Mouse (Mus musculus) limb, embryonic 10.5 days (tissue): ENCODE measurements around the gene Orai3. TPM values are rescaled to one million over a fixed set of nuclear protein-coding genes. Genes with fewer than 3 reads are reported as not detected.
A peak's percentile ranks its signal among the peaks of the same experiment; 100 is the strongest.
"Not testable (repeated sequence)": the region's sequence is repeated elsewhere in the genome, so short reads cannot be mapped to it uniquely, and the experiment has no call there.

Experiments used
- DNase-seq: peaks from one replicate; pipeline ENCODE4 v3.0.0-alpha.2; 2017; ENCODE audit warnings: low spot score
- H3K27ac ChIP-seq: fragments of 300-500 bp; sonication (generic); 2 replicates; pipeline ENCODE4 v1.5.1; 2016; ENCODE audit warnings: mild to moderate bottlenecking
- H3K27me3 ChIP-seq: fragments of 300-500 bp; sonication (generic); 2 replicates; pipeline ENCODE4 v1.6.1; 2016; ENCODE audit warnings: low read depth, mild to moderate bottlenecking; ENCODE audit not compliant: poor library complexity, severe bottlenecking
- H3K36me3 ChIP-seq: fragments of 300-500 bp; sonication (generic); 2 replicates; pipeline ENCODE4 v1.6.1; 2016; ENCODE audit warnings: mild to moderate bottlenecking, moderate library complexity
- H3K4me1 ChIP-seq: fragments of 300-500 bp; sonication (generic); 2 replicates; pipeline ENCODE4 v1.6.1; 2016
- H3K4me3 ChIP-seq: fragments of 300-500 bp; sonication (generic); 2 replicates; pipeline ENCODE4 v1.5.1; 2016; ENCODE audit warnings: mild to moderate bottlenecking, moderate library complexity
- H3K9me3 ChIP-seq: fragments of 300-500 bp; sonication (generic); replicated peaks from 2 replicates; pipeline ENCODE4 v1.6.1; 2016; ENCODE audit warnings: mild to moderate bottlenecking
- WGBS: fragments of 180-500 bp; shearing (Covaris S2); methylation state at CpG from one replicate; pipeline ENCODE4 v1.1.7; 2016; 5-methylcytosine and 5-hydroxymethylcytosine counted together
- polyA plus RNA-seq: library from polyadenylated mRNA; unstranded; fragments of >200 nt; fragmentation: Nextera tagmentation; extraction: Ambion mirVana; gene quantifications from 2 replicates; pipeline ENCODE4 v1.2.1, GENCODE M21; 2016

Orai3 gene
- polyA plus RNA-seq, 1 experiment from 2014 or later: 16.0 TPM

DNA sequence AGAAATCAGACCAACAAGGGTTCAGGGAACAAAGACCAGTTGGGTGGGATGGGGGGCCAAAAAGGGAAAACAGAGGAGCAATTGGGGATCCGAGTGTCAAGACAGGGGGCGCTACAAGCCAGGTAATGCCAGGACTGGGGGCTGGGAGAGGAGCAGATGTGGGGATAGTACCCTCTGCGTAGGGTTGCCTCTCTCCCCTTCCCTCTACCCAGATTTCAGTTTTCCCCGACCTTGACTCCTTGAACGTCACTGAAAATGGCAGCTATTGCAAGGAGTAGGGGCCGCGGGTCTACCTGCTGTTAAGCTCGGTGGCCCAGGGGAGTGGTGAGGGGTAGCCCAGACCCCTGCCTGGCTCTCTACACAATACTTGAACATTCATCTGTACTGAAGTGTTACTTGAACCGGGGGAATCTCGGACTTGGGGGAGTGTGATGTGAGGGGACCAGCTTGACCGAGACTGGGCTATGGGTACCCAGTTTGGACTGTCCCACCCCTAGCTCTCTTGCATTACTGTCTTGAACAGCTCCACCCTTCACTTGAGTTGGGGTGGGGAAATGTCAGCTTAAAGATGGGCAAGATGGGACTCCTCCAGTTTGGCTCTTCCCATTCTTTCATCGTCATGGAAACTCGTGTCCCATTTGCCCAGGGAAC lies 1.1 kb upstream of the Orai3 start:
- WGBS: 53% methylated on average over 13 of the region's 13 CpGs
- DNase-seq: no peak
- H3K4me3 ChIP-seq: peak overlapping the region; percentile 76
- peaks cover 55% of the 10 kb centered on the region for H3K36me3 ChIP-seq
- H3K9me3 ChIP-seq: no peaks in the 10 kb centered on the region
- H3K27me3 ChIP-seq: no peaks in the 10 kb centered on the region
- peak overlapping the region; percentile 95; the same call in 1 of the 2 replicates for H3K27ac ChIP-seq
- peaks cover 39% of the 10 kb centered on the region for H3K4me1 ChIP-seq

DNA sequence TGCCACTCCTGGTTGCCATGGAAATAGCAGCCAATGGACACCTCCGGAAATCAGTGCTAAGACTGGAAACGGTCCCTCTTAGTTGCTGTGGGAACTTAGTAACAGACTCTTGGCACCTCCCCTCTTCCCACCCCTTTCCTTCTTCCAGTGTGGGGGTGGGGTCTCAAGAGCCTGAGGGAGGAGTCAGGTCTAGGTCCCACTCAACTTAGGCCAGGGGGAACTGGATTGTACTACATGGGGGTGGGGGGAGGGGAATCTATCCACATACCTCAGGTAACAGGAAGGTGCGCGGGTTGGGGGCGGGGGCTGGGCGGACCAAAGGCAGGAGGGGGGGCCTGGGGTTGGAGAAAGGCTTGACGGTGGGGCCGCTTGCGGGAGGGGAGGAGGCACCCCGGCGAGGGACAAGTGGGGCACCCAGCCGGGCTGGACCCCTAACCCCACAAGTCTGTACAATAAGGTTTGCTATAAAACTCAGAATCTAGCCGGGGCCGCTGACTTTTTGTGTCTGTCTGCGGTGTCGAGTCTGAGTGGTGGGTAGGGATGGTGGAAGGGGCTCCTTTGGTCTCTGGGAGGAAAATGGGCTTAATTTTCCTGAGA lies 520 bp upstream of the Orai3 start:
- Histone ChIP-seq H3K36me3 (peaks cover 55% of the 10 kb centered on the region), H3K27ac (peak overlapping the region; percentile 95), H3K4me1 (peaks cover 44% of the 10 kb centered on the region), H3K9me3 (no peaks in the 10 kb centered on the region), H3K4me3 (peak overlapping the region; percentile 76), H3K27me3 (no peaks in the 10 kb centered on the region)
- DNase-seq: peak; percentile 87
- WGBS: 1% methylated on average over 16 of the region's 16 CpGs

DNA sequence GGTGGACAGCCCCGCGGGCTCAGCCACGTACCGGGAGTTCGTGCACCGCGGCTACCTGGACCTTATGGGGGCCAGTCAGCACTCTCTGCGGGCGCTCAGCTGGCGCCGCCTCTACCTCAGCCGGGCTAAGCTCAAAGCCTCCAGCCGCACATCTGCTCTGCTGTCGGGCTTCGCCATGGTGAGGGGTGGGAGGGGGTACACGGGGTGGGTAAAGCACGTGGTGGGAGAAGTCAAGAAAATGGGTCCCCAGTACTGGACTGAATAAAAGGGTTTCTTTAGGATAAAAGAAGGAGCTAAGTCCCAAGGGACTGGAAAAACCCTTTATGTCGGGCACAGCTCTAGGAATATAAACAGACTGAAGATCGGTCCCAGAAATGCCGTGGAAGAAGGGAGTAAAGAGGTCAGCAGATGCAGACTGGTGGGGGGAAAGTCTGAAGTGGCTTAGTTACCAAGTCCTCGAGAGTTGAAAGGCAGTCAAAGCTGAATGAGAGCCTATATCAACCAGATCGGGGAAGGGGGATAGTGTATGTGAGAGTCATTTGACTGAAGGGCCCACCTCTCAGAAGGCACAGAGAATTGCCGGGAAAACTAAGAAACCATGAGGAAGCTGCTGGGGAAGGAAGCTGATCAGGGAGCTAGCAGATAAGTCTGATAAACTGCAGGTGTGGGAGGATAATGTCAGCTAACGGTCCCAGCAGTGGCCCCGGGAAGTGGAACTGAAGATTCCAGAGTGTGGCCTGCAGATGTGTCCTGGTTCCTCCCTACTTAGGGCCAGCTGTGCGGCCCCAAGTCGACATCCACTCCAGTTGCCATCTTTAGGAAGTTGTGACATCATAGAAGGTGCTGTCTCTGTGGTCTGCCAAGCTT lies 657 bp downstream of the Orai3 start:
- Histone ChIP-seq H3K9me3 (no peaks in the 10 kb centered on the region), H3K27me3 (no peaks in the 10 kb centered on the region), H3K4me1 (peaks cover 45% of the 10 kb centered on the region), H3K27ac (peak overlapping the region; percentile 95), H3K4me3 (peak overlapping the region; percentile 76), H3K36me3 (peaks cover 47% of the 10 kb centered on the region)
- peak; percentile 53 for DNase-seq
- WGBS: 5% methylated on average over 27 of the region's 27 CpGs

DNA sequence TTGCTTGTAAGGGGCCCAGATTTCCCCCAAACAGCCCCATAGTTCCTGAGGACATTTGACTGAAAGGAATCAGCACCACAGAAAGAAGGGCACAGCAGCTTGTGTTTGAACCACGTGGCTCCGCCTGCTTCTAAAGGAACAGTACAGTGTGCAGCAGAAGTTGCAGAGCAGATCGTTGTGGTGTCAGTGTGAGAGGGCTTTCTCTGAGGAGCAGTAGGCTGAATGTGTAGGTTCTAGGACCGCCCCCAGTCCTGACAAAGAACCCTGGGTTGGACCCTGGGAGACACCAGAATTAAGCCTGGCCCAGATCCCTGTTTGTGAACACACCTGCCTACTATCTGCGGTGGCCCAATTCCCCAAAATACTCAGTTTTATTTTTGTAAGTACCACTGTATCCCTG lies 1.6 kb downstream of the Orai3 start:
- peaks cover 45% of the 10 kb centered on the region for H3K4me1 ChIP-seq
- H3K9me3 ChIP-seq: no peaks in the 10 kb centered on the region
- peaks cover 37% of the 10 kb centered on the region for H3K36me3 ChIP-seq
- no peaks in the 10 kb centered on the region for H3K27me3 ChIP-seq
- H3K27ac ChIP-seq: 0 out of 2 replicates have a peak overlapping the region, but pooled peaks have one; percentile 95
- no peak for DNase-seq
- 80% methylated on average over 5 of the region's 5 CpGs for WGBS
- H3K4me3 ChIP-seq: peak overlapping the region; percentile 76; the same call in 1 of the 2 replicates

DNA sequence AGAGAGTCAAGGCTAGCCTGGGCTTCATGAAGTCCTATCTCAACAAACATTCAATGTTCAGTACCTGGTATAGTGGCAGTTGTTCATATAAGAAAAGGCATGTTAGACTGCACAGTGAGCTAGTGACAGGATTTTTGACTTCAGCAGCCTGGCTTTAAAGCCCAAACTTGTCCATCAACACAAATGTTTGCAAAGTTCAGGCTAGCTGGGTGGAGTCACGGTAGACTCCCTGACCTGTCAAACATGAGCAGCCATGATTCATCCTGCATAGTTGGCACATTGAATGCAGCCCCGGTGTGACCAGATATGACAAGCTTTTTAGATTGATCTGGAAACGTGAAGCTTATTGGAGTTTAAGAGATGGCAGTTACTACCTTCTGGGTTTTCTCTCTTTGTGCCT lies 2.5 kb downstream of the Orai3 start:
- Histone ChIP-seq H3K36me3 (peaks cover 29% of the 10 kb centered on the region), H3K4me3 (no peak overlapping the region), H3K27ac (no peak overlapping the region), H3K9me3 (no peaks in the 10 kb centered on the region), H3K4me1 (peaks cover 45% of the 10 kb centered on the region), H3K27me3 (no peaks in the 10 kb centered on the region)
- no peak for DNase-seq
- WGBS: 89% methylated on average over 3 of the region's 3 CpGs

DNA sequence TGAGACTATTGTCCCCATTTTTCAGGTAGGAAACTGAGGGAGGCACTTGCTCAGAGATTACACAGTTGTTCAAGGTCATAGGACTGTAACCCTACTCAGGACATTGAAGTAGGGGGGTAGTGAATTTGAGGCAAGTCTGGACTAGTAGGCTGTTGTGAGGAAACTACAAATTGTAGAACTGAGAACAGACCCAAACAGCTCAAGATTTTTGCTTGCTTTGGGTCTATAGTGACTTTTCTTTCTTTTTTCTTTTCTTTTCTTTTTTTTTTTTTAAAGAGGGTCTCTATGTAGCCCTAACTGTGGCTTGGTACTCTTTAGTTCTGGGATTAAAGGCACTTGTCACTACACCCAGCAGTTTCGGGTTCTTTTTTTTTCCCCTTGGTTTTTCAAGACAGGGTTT lies 2.9 kb downstream of the Orai3 start:
- 97% methylated on average over 1 of the region's 1 CpGs for WGBS
- no peak overlapping the region for H3K4me3 ChIP-seq
- H3K27me3 ChIP-seq: no peaks in the 10 kb centered on the region
- H3K9me3 ChIP-seq: no peaks in the 10 kb centered on the region
- H3K36me3 ChIP-seq: peaks cover 26% of the 10 kb centered on the region
- no peak for DNase-seq
- H3K4me1 ChIP-seq: peaks cover 47% of the 10 kb centered on the region
- no peak overlapping the region for H3K27ac ChIP-seq

DNA sequence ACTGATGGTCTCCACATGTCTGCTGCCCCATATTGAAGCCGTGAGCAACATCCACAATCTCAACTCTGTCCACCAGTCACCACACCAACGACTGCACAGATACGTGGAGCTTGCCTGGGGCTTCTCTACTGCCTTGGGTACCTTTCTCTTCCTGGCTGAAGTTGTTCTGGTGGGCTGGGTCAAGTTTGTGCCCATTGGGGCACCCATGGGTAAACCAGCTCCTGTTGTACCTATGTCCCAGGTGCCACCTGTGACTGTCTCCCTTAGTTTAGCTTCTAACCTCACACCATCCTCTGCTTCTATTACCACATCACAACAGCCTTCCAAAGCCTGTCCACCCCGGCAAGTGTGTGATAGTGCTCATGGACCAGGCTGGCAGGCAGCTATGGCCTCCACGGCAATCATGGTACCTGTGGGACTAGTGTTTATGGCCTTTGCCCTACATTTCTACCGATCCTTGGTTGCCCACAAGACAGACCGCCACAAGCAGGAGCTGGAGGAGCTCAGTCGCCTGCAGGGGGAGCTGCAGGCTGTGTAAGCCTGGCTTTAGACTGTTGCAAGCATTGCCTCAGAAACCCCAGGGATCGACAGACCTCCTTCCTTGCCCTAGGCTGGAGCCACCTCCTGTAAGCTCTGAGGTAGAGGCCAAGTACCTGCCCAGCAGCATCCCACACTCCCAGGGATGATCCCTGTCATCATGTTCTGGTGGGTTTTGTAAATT lies 4.2 kb downstream of the Orai3 start:
- H3K4me3 ChIP-seq: 0 out of 2 replicates have a peak overlapping the region, but pooled peaks have one; percentile 15
- WGBS: 45% methylated on average over 9 of the region's 9 CpGs
- H3K4me1 ChIP-seq: peaks cover 45% of the 10 kb centered on the region
- peak; percentile 68 for DNase-seq
- no peaks in the 10 kb centered on the region for H3K9me3 ChIP-seq
- peak overlapping the region; percentile 19; the same call in 1 of the 2 replicates for H3K27ac ChIP-seq
- peaks cover 21% of the 10 kb centered on the region for H3K36me3 ChIP-seq
- H3K27me3 ChIP-seq: no peaks in the 10 kb centered on the region

DNA sequence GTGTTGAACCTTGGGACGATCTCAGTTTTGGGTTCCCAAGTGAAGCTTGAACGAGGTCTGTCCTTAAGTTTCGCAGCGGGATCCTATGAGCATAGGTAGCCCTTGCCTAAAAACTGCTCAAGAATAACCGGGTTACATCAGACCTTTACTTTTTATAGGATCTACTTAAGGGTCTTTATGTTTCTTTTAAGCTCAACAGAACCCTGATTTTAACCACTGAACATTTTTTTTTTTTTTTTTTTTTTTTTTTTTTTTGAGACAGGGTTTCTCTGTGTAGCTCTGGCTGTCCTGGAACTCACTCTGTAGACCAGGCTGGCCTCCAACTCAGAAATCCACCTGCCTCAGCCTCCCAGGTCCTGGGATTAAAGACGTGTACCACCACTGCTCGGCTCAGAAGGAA lies 6.2 kb downstream of the Orai3 start:
- 78% methylated on average over 7 of the region's 7 CpGs for WGBS
- peaks cover 41% of the 10 kb centered on the region for H3K36me3 ChIP-seq

DNA sequence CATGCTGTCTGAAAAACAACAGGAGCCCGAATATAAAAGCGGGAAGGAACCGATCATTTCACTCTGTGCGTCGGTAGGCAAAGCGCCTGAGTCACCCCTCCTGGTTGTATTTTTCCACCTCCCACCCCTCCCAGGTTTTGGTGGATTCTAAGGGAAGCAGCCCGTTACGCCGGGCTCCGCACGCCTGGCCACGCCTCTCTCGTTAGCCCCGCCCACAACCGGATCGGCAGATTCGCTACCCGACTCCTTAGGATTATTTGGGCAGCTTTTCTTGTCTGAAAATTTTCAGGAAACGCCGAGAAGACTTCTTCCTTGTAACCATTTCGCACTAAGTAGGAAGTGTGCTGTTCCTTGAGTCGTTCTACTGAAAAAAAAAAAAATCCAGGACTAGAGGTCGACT lies 6.8 kb downstream of the Orai3 start, which contains the start of gene Setd1a:
Gene Setd1a (plus strand): TSS at position 245 of the 400 bp plus-strand sequence.
- Histone ChIP-seq H3K4me3 (peak within 1 kb of the TSS; percentile 97), H3K27ac (peak within 1 kb of the TSS; percentile 99), H3K4me1 (peaks cover 20% of the 10 kb centered on the region), H3K9me3 (no peaks in the 10 kb centered on the region), H3K36me3 (peaks cover 47% of the 10 kb centered on the region), H3K27me3 (no peaks in the 10 kb centered on the region)
- WGBS: under 1% methylated on average over 23 of the region's 23 CpGs
- peak; percentile 86 for DNase-seq

More for the DNA sequence above, 6.2 kb downstream of the Orai3 start:
- not testable (repeated sequence) for H3K27me3 ChIP-seq, DNase-seq, H3K9me3 ChIP-seq
- H3K27ac ChIP-seq: peak overlapping the region; percentile 99
- H3K4me1 ChIP-seq: peaks cover 25% of the 10 kb centered on the region
- peak overlapping the region; percentile 97 for H3K4me3 ChIP-seq

DNA sequence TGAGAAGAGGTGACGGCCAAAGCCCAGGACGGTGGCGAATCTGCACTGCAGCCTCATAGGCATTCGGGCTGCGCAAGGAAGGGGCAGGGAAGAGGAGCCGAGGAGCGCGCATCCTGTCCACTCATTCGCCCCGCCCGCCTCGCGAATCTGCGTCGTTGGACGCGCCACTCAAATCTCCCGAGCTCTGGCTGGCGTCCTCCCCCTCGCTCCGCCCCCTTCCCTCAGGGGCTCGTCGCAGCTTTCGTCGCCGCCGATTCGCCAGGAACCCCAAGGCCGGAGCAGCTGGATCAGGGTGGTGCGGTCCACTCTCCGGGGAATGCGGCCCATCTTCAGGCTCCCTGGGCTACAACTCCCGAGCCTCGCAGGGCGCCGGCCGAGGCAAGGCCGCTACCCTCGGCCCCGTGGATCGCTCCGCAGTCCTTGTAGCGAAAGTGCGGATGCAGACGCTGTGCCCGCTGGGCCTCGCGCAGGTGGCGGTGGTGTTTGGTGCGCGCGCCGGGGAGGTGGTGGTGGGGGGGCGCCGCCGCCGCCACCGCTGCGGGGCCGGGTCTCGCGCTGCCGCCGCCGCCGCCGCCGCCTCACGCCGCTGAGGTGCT lies 7.4 kb downstream of the Orai3 start:
- peaks cover 20% of the 10 kb centered on the region for H3K4me1 ChIP-seq

DNA sequence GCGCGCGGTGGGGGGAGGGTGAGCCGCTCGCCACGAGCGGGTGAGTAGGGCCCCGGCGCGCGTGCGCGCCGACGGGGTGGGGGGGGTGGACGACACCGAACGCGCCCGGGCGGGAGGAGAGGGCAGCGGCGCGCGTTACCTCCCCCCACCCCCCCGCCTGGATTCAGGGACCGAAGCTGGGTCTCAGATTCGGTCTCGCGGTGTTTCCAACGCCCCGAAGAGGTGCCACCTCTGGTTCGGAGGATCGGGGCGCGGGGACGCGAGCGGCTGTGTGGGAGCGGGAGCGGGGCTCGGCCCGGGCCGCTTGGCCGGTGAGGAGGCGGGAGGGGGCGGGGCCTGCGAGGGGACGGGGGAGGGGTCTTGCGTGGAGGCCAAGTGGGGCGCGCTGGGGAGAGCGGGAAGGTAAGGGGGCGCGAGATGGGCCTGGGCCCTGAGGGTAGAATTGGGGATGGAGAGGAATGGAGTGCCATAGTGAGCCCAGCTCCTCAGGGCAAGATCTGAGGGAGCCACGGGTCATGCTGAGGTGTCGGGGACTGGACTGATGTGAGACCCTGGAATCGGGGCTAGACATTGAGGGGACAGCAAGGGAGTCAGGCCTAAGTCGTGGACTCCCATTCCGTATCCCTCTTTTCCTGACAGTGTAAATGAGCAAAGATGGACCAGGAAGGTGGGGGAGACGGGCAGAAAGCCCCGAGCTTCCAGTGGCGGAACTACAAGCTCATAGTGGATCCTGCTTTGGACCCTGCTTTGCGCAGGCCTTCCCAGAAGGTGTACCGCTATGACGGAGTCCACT lies 8.1 kb downstream of the Orai3 start:
- H3K9me3 ChIP-seq: no peaks in the 10 kb centered on the region
- H3K4me3 ChIP-seq: peak overlapping the region; percentile 97
- H3K4me1 ChIP-seq: peaks cover 20% of the 10 kb centered on the region
- DNase-seq: peak; percentile 87
- peaks cover 60% of the 10 kb centered on the region for H3K36me3 ChIP-seq
- peak overlapping the region; percentile 99 for H3K27ac ChIP-seq
- 4% methylated on average over 64 of the region's 66 CpGs for WGBS
- no peaks in the 10 kb centered on the region for H3K27me3 ChIP-seq

More for the DNA sequence above, 7.4 kb downstream of the Orai3 start:
- WGBS: under 1% methylated on average over 69 of the region's 70 CpGs
- Histone ChIP-seq H3K9me3 (no peaks in the 10 kb centered on the region), H3K27ac (peak overlapping the region; percentile 99), H3K4me3 (peak overlapping the region; percentile 97), H3K36me3 (peaks cover 53% of the 10 kb centered on the region), H3K27me3 (no peaks in the 10 kb centered on the region)
- peak; percentile 95 for DNase-seq
